Mouse (Mus musculus) CH12.LX (cell line): ENCODE data around the gene Map2k5. TPM values are rescaled to one million over a fixed set of nuclear protein-coding genes. Genes with fewer than 3 reads are reported as not detected.

Experiments used
- DNase-seq: peaks from one replicate; pipeline ENCODE4 v3.0.0-alpha.2; 2013; ENCODE audit errors: extremely low read depth
- H3K27ac ChIP-seq: 2 replicates; pipeline ENCODE4 v1.5.1; 2012; ENCODE audit warnings: low read depth, mild to moderate bottlenecking, control low read depth, moderate library complexity; ENCODE audit not compliant: insufficient read depth
- H3K27me3 ChIP-seq: replicated peaks from 2 replicates; pipeline ENCODE3; 2012; ENCODE audit warnings: inconsistent platforms
- H3K36me3 ChIP-seq, 2 experiments: replicated peaks in 1 of 2; 2 replicates each; pipeline versions ENCODE3 to v1.6.1; 2012; ENCODE audit warnings: inconsistent platforms in 1 of 2, low read length in 1 of 2, mild to moderate bottlenecking in 1 of 2, mixed read lengths in 1 of 2, moderate library complexity in 1 of 2; ENCODE audit not compliant: control insufficient read depth in 1 of 2, insufficient read depth in 1 of 2
- H3K4me1 ChIP-seq, 2 experiments: 2 replicates each; pipeline ENCODE4 v1.6.1; 2012; ENCODE audit warnings: inconsistent platforms in 1 of 2, moderate library complexity in 1 of 2; ENCODE audit not compliant: insufficient read depth in 2 of 2, control insufficient read depth in 1 of 2
- H3K4me2 ChIP-seq: 2 replicates; pipeline ENCODE4 v1.6.1; 2012; ENCODE audit warnings: low read depth, mild to moderate bottlenecking, control low read depth; ENCODE audit not compliant: poor library complexity, insufficient read depth, severe bottlenecking
- H3K4me3 ChIP-seq, 3 experiments: fragments of 150-350 bp in 1 of 3; sonication (generic) in 1 of 3; replicated peaks in 1 of 3; 2 replicates each; pipeline versions ENCODE3 to v1.5.1; 2011 to 2012; ENCODE audit warnings: low read depth in 2 of 3, low read length in 2 of 3, mild to moderate bottlenecking in 2 of 3, moderate library complexity in 2 of 3, control low read depth in 1 of 3, improper control_type of control experiment in 1 of 3, inconsistent platforms in 1 of 3, mixed read lengths in 1 of 3; ENCODE audit not compliant: poor library complexity in 1 of 3
- H3K79me2 ChIP-seq: replicated peaks from 2 replicates; pipeline ENCODE4 v1.6.1; 2012; ENCODE audit warnings: mild to moderate bottlenecking, moderate library complexity; ENCODE audit not compliant: control insufficient read depth, poor library complexity, insufficient read depth, severe bottlenecking; ENCODE audit errors: extremely low read depth
- H3K9ac ChIP-seq: 2 replicates; pipeline ENCODE4 v1.6.1; 2012; ENCODE audit warnings: low read depth, mild to moderate bottlenecking, control low read depth, moderate library complexity; ENCODE audit not compliant: insufficient read depth
- H3K9me3 ChIP-seq: replicated peaks from 2 replicates; pipeline ENCODE3; 2012; ENCODE audit warnings: low read length, inconsistent platforms, mixed read lengths
- BHLHE40 ChIP-seq: IDR thresholded peaks from 2 replicates; pipeline ENCODE4 v1.6.1; 2011; ENCODE audit warnings: mild to moderate bottlenecking, low read depth, low read length, improper control_type of control experiment
- CHD1 ChIP-seq: IDR thresholded peaks from 2 replicates; pipeline ENCODE4 v1.6.1; 2012; ENCODE audit warnings: low read depth, low read length, improper control_type of control experiment, inconsistent platforms
- CHD2 ChIP-seq: IDR thresholded peaks from 2 replicates; pipeline ENCODE4 v1.6.1; 2011; ENCODE audit warnings: low read length, improper control_type of control experiment
- CTCF ChIP-seq, 2 experiments: IDR thresholded peaks in 1 of 2; conservative IDR thresholded peaks in 1 of 2; 2 replicates each; pipeline ENCODE4 v1.5.1; 2011 to 2012; ENCODE audit warnings: low read depth in 2 of 2, low read length in 2 of 2, improper control_type of control experiment in 1 of 2, inconsistent platforms in 1 of 2, mild to moderate bottlenecking in 1 of 2, moderate library complexity in 1 of 2
- ELF1 ChIP-seq: IDR thresholded peaks from 2 replicates; pipeline ENCODE4 v1.6.1; 2014; ENCODE audit warnings: low read depth, mild to moderate bottlenecking, inconsistent platforms, low read length, improper control_type of control experiment
- EP300 ChIP-seq: IDR thresholded peaks from 2 replicates; pipeline ENCODE4 v1.6.1; 2011; ENCODE audit warnings: low read length, improper control_type of control experiment
- ETS1 ChIP-seq: conservative IDR thresholded peaks from 2 replicates; pipeline ENCODE4 v1.6.1; 2012; ENCODE audit warnings: low read depth, mild to moderate bottlenecking, inconsistent platforms, low read length, improper control_type of control experiment, moderate library complexity
- GABPA ChIP-seq: IDR thresholded peaks from 2 replicates; pipeline ENCODE4 v1.6.1; 2012; ENCODE audit warnings: low read depth, low read length, improper control_type of control experiment, inconsistent platforms; ENCODE audit not compliant: insufficient replicate concordance
- HCFC1 ChIP-seq: IDR thresholded peaks from 2 replicates; pipeline ENCODE4 v1.6.1; 2012; ENCODE audit warnings: low read depth, mild to moderate bottlenecking, inconsistent platforms, low read length, improper control_type of control experiment
- IRF4 ChIP-seq: IDR thresholded peaks from 2 replicates; pipeline ENCODE4 v1.6.1; 2014; ENCODE audit warnings: low read depth, mild to moderate bottlenecking, inconsistent platforms, low read length, improper control_type of control experiment
- JUN ChIP-seq: IDR thresholded peaks from 2 replicates; pipeline ENCODE4 v1.6.1; 2011; ENCODE audit warnings: low read depth, mild to moderate bottlenecking, low read length, improper control_type of control experiment, moderate library complexity; ENCODE audit not compliant: insufficient read depth
- JUND ChIP-seq: conservative IDR thresholded peaks from 2 replicates; pipeline ENCODE4 v1.6.1; 2011; ENCODE audit warnings: low read depth, low read length, improper control_type of control experiment
- MAFK ChIP-seq: IDR thresholded peaks from 2 replicates; pipeline ENCODE4 v1.6.1; 2011; ENCODE audit warnings: low read length, improper control_type of control experiment; ENCODE audit not compliant: insufficient replicate concordance
- MAZ ChIP-seq: IDR thresholded peaks from 2 replicates; pipeline ENCODE4 v1.6.1; 2012; ENCODE audit warnings: low read depth, mild to moderate bottlenecking, inconsistent platforms, low read length, improper control_type of control experiment, moderate library complexity
- MEF2A ChIP-seq: IDR thresholded peaks from 2 replicates; pipeline ENCODE4 v1.6.1; 2014; ENCODE audit warnings: low read depth, mild to moderate bottlenecking, inconsistent platforms, low read length, improper control_type of control experiment, borderline replicate concordance
- MXI1 ChIP-seq: IDR thresholded peaks from 2 replicates; pipeline ENCODE4 v1.6.1; 2011; ENCODE audit warnings: mild to moderate bottlenecking, low read depth, low read length, improper control_type of control experiment
- MYC ChIP-seq: IDR thresholded peaks from 2 replicates; pipeline ENCODE4 v1.6.1; 2011; ENCODE audit warnings: low read depth, mild to moderate bottlenecking, improper control_type of control experiment, low read length
- NELFE ChIP-seq: IDR thresholded peaks from 2 replicates; pipeline ENCODE4 v1.6.1; 2011; ENCODE audit warnings: low read depth, low read length, improper control_type of control experiment
- NRF1 ChIP-seq: IDR thresholded peaks from 2 replicates; pipeline ENCODE4 v1.6.1; 2014; ENCODE audit warnings: low read depth, mild to moderate bottlenecking, inconsistent platforms, low read length, improper control_type of control experiment, moderate library complexity
- POLR2AphosphoS2 ChIP-seq: IDR thresholded peaks from 2 replicates; pipeline ENCODE4 v1.6.1; 2011; ENCODE audit warnings: low read depth, low read length, improper control_type of control experiment
- RAD21 ChIP-seq: IDR thresholded peaks from 2 replicates; pipeline ENCODE4 v1.6.1; 2011; ENCODE audit warnings: low read depth, mild to moderate bottlenecking, low read length, improper control_type of control experiment, moderate library complexity
- RCOR1 ChIP-seq: conservative IDR thresholded peaks from 2 replicates; pipeline ENCODE4 v1.6.1; 2012; ENCODE audit warnings: low read depth, mild to moderate bottlenecking, inconsistent platforms, low read length, improper control_type of control experiment
- SMC3 ChIP-seq: IDR thresholded peaks from 2 replicates; pipeline ENCODE4 v1.6.1; 2011; ENCODE audit warnings: low read depth, low read length, improper control_type of control experiment
- TCF12 ChIP-seq: IDR thresholded peaks from 2 replicates; pipeline ENCODE4 v1.6.1; 2014; ENCODE audit warnings: low read depth, mild to moderate bottlenecking, inconsistent platforms, low read length, improper control_type of control experiment
- UBTF ChIP-seq: IDR thresholded peaks from 2 replicates; pipeline ENCODE4 v1.6.1; 2012; ENCODE audit warnings: low read depth, mild to moderate bottlenecking, inconsistent platforms, low read length, improper control_type of control experiment, moderate library complexity
- USF1 ChIP-seq: IDR thresholded peaks from 2 replicates; pipeline ENCODE4 v1.6.1; 2014; ENCODE audit warnings: low read depth, mild to moderate bottlenecking, inconsistent platforms, low read length, improper control_type of control experiment
- USF2 ChIP-seq: conservative IDR thresholded peaks from 2 replicates; pipeline ENCODE4 v1.6.1; 2011; ENCODE audit warnings: low read depth, low read length, improper control_type of control experiment
- ZC3H11A ChIP-seq: IDR thresholded peaks from 2 replicates; pipeline ENCODE4 v1.6.1; 2012; ENCODE audit warnings: low read depth, mild to moderate bottlenecking, inconsistent platforms, low read length, improper control_type of control experiment
- ZMIZ1 ChIP-seq: IDR thresholded peaks from 2 replicates; pipeline ENCODE4 v1.6.1; 2012; ENCODE audit warnings: low read depth, mild to moderate bottlenecking, inconsistent platforms, low read length, improper control_type of control experiment
- ZNF384 ChIP-seq: IDR thresholded peaks from 2 replicates; pipeline ENCODE4 v1.6.1; 2012; ENCODE audit warnings: low read depth, low read length, improper control_type of control experiment, inconsistent platforms
- dilution Hi-C: fragments of 300-500 bp; cut with MboI; formaldehyde crosslinking; loops from 2 replicates; pipeline ENCODE4 v1.14.3; 2020; ENCODE audit warnings: low sequenced_read_pairs; ENCODE audit not compliant: extremely low pct_unique_long_range_greater_than_20kb, extremely low pct_ligation_motif_present
- in situ Hi-C: fragments of 300-500 bp; cut with MboI; formaldehyde crosslinking; loops from 3 replicates; pipeline ENCODE4 v1.14.3; 2019; ENCODE audit warnings: low sequenced_read_pairs, low pct_ligation_motif_present, low pct_unique_long_range_greater_than_20kb, mixed read lengths
- polyA plus RNA-seq: library from polyadenylated mRNA; unstranded; fragments of >175 nt; gene quantifications from 2 replicates; pipeline ENCODE4 v1.2.1, GENCODE M21; 2012; ENCODE audit warnings: low read depth; ENCODE audit not compliant: insufficient read length
- total RNA-seq, 2 experiments: library from RNA; depleted of rRNA; stranded (reverse); fragments of 300-350 nt in 1 of 2; fragments of >200 nt in 1 of 2; gene quantifications; 2 replicates each; pipeline ENCODE4 v1.2.3; 2012 to 2014

Map2k5 gene
- total and polyA plus RNA-seq, 3 experiments: 10.8 to 22.6 (median 11.2) TPM

DNA sequence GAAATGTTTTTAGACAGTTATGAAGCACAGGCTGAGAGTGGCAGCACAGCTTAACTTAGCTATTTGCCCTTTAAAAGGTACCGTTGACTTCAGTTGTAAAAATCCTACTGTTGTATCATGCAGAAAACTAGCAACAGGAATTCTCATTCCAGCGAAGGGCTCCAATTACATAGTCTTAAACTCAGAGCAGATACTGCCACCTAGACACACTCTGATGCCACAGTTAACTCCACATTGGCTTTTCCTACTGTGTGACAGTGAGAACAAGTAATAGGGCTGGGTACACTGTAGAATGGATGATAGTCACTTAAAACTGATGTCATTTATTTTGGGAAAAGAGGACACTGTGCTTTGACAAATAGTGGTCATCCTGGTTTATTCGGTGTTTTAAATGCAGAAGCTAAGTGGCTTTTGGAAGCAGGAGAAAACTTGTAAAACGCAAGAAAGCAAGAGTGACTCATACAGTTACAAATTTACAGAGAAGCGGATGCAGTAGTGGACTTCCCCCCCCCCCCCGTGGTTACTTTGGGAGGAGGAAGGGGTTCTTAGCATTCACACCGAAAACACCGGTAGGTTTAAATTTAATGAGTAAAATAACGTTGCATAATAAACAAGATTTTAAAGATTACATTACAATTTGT, 43.5 kb upstream of the Map2k5 start:
- peak; percentile 12 for DNase-seq
- in situ Hi-C loops: no loop called here
- Histone ChIP-seq H3K79me2 (no peaks in the 10 kb centered on the region), H3K36me3 (no peaks in the 10 kb centered on the region), H3K9me3 (no peaks in the 10 kb centered on the region), H3K27ac (peak overlapping the region; percentile 56), H3K4me2 (peak overlapping the region; percentile 60; the same call in 1 of the 2 replicates), H3K27me3 (no peaks in the 10 kb centered on the region), H3K9ac (no peak overlapping the region)
- dilution Hi-C loops: no loop called here
- no peak for TF ChIP-seq HCFC1
- no peak for TF ChIP-seq MEF2A
- 0 out of 2 replicates have a peak, but pooled peaks have one; percentile 20 for TF ChIP-seq ETS1
- TF ChIP-seq GABPA: no peak
- peak; percentile 77 for TF ChIP-seq JUND
- no peak for TF ChIP-seq MYC
- TF ChIP-seq NRF1: no peak
- TF ChIP-seq ZMIZ1: 0 out of 2 replicates have a peak, but pooled peaks have one; percentile 26
- peak; percentile 81 for TF ChIP-seq IRF4
- no peak for TF ChIP-seq MXI1
- TF ChIP-seq NELFE: no peak
- 0 out of 2 replicates have a peak, but pooled peaks have one; percentile 39 for TF ChIP-seq TCF12
- 0 out of 2 replicates have a peak, but pooled peaks have one; percentile 36 for TF ChIP-seq RCOR1
- TF ChIP-seq USF2: no peak
- TF ChIP-seq JUN: peak; percentile 55
- no peak; the same call in 1 of the 2 replicates for TF ChIP-seq SMC3
- TF ChIP-seq RAD21: peak; percentile 28
- no peak for TF ChIP-seq MAFK
- TF ChIP-seq ELF1: no peak
- TF ChIP-seq UBTF: no peak
- TF ChIP-seq ZC3H11A: no peak
- peak; percentile 69 for TF ChIP-seq EP300
- no peak for TF ChIP-seq USF1
- TF ChIP-seq BHLHE40: no peak
- TF ChIP-seq POLR2AphosphoS2: no peak
- peak in 1 of 2 experiments; percentile 48; a peak in 2 of 4 replicates for TF ChIP-seq CTCF (conservative IDR thresholded peaks at IDR 0.05 in 1 of 2, IDR thresholded peaks at IDR 0.05 in 1 of 2; ENCODE audit: low read depth in 2 of 2, low read length in 2 of 2)
- no peak for TF ChIP-seq ZNF384
- 0 out of 2 replicates have a peak, but pooled peaks have one; percentile 41 for TF ChIP-seq CHD2
- TF ChIP-seq CHD1: no peak
- peak; percentile 69; the same call in 1 of the 2 replicates for TF ChIP-seq MAZ
- TF ChIP-seq, all 38 proteins: peak for 12
- Histone ChIP-seq H3K4me1 (peaks cover 5 to 22% of the 10 kb centered on the region in 2 experiments; a peak in 3 of 4 replicates), H3K4me3 (no peak overlapping the region)
